Mouse (Mus musculus): ENCODE measurements at regions not wholly inside any gene's neighbourhood (a gene's known extent, or its start where the extent isn't known, plus 50 kb on each side); places are given as distances from the start of the nearest gene placed in this dataset.

GRCm38 (mm10) chr13:44292476-44293056 lies 436.7 kb upstream of the Jarid2 start:
- DNase-seq (ENCODE audit: low spot score in 2 of 2): no peak

- no peak for DNase-seq (ENCODE audit: low spot score in 2 of 2)
Observed at GRCm38 (mm10) chr13:44293736-44294416, 435.4 kb upstream of the Jarid2 start.

GRCm38 (mm10) chr13:44295621-44296020 lies 433.7 kb upstream of the Jarid2 start:
- DNase-seq (ENCODE audit: low spot score in 2 of 2): no peak

GRCm38 (mm10) chr13:44300611-44301010 lies 428.7 kb upstream of the Jarid2 start:
- DNase-seq (ENCODE audit: low spot score in 2 of 2): no peak

GRCm38 (mm10) chr13:44301215-44301614 lies 428.1 kb upstream of the Jarid2 start:
- DNase-seq (ENCODE audit: low spot score in 2 of 2): no peak

- DNase-seq (ENCODE audit: low spot score in 2 of 2): no peak
Observed at GRCm38 (mm10) chr13:44301936-44302335, 427.3 kb upstream of the Jarid2 start.

- DNase-seq (ENCODE audit: low spot score in 2 of 2): peak; percentile 29 to 73
Observed at GRCm38 (mm10) chr13:44305134-44305991, 423.9 kb upstream of the Jarid2 start.

- DNase-seq (ENCODE audit: low spot score in 2 of 2): no peak
Observed at GRCm38 (mm10) chr13:44306275-44307050, 422.8 kb upstream of the Jarid2 start.

- DNase-seq (ENCODE audit: low spot score in 2 of 2): no peak
Observed at GRCm38 (mm10) chr13:44308227-44308626, 421.0 kb upstream of the Jarid2 start.

GRCm38 (mm10) chr13:44312237-44312636 lies 417.0 kb upstream of the Jarid2 start:
- DNase-seq (ENCODE audit: low spot score in 2 of 2): no peak

- DNase-seq (ENCODE audit: low spot score in 2 of 2): no peak
Observed at GRCm38 (mm10) chr13:44316747-44317446, 412.4 kb upstream of the Jarid2 start.

GRCm38 (mm10) chr13:44317596-44317995 lies 411.7 kb upstream of the Jarid2 start:
- DNase-seq (ENCODE audit: low spot score in 2 of 2): no peak

GRCm38 (mm10) chr13:44319101-44319500 lies 410.2 kb upstream of the Jarid2 start:
- no peak for DNase-seq (ENCODE audit: low spot score in 2 of 2)

- DNase-seq (ENCODE audit: low spot score in 2 of 2): no peak
Observed at GRCm38 (mm10) chr13:44319511-44319910, 409.8 kb upstream of the Jarid2 start.

- no peak for DNase-seq (ENCODE audit: low spot score in 2 of 2)
Observed at GRCm38 (mm10) chr13:44320311-44320710, 409.0 kb upstream of the Jarid2 start.

- DNase-seq (ENCODE audit: low spot score in 2 of 2): no peak
Observed at GRCm38 (mm10) chr13:44321009-44321596, 408.2 kb upstream of the Jarid2 start.

- DNase-seq (ENCODE audit: low spot score in 2 of 2): no peak
Observed at GRCm38 (mm10) chr13:44328416-44328815, 400.9 kb upstream of the Jarid2 start.

GRCm38 (mm10) chr13:44329161-44329560 lies 400.1 kb upstream of the Jarid2 start:
- no peak for DNase-seq (ENCODE audit: low spot score in 2 of 2)

- DNase-seq (ENCODE audit: low spot score in 2 of 2): no peak
Observed at GRCm38 (mm10) chr13:44329701-44330100, 399.6 kb upstream of the Jarid2 start.

GRCm38 (mm10) chr13:44332716-44333240 lies 396.5 kb upstream of the Jarid2 start:
- no peak for DNase-seq (ENCODE audit: low spot score in 2 of 2)
